In genomic region chr14:93284009-93284408, GRCm38 (mm10) we compare ENCODE assay signal across 15 mouse cellular contexts.
"Had no signal": no experiment of that assay in that cellular context is flagged by ENCODE, and none has a peak within 500 bp of the region (broad histone marks: within the 10 kb centered on the region; RNA-seq: fewer than 3 reads in every experiment).

No protein-coding gene starts in this region.

- DNase-seq: kidney, adult 18-20 months; kidney, adult 9 months; kidney, postnatal 14 days; kidney, postnatal 4 days; lung, adult 2 months; lung, postnatal 14 days; lung, postnatal 4 days; midbrain, embryonic 14.5 days; thymus, adult 18-20 months; thymus, postnatal 14 days; thymus, postnatal 4 days had no signal

- H3K9ac ChIP-seq: limb, embryonic 13.5 days had no signal

- H3K4me1 ChIP-seq: limb, embryonic 13.5 days had no signal

- H3K36me3 ChIP-seq: limb, embryonic 10.5 days; limb, embryonic 13.5 days had no signal

- ATAC-seq: inflammation-experienced regulatory T-cells, adult 6 months had no signal

- H3K27ac ChIP-seq: limb, embryonic 10.5 days; limb, embryonic 13.5 days had no signal

- H3K9me3 ChIP-seq: limb, embryonic 10.5 days; limb, embryonic 13.5 days had no signal

- H3K4me2 ChIP-seq: limb, embryonic 13.5 days; midbrain, embryonic 11.5 days had no signal

- H3K27me3 ChIP-seq: limb, embryonic 13.5 days had no signal

- H3K4me3 ChIP-seq: limb, embryonic 10.5 days; limb, embryonic 13.5 days had no signal
